Mouse (Mus musculus): Measurements from ENCODE around the gene Olfml2a.

- TF ChIP-seq ZMIZ1 (IDR thresholded peaks at IDR 0.05; ENCODE audit: low read depth, low read length) (no peak), CTCF (IDR thresholded peaks at IDR 0.05 in 2 of 3, conservative IDR thresholded peaks at IDR 0.05 in 1 of 3; ENCODE audit: control insufficient read depth in 1 of 3, insufficient read depth in 1 of 3, low read depth in 2 of 3, low read length in 3 of 3, poor library complexity in 1 of 3, severe bottlenecking in 1 of 3) (no peak), EP300 (IDR thresholded peaks at IDR 0.05; ENCODE audit: low read depth in 1 of 2, low read length in 2 of 2) (no peak), CHD2 (IDR thresholded peaks at IDR 0.05; ENCODE audit: low read length) (no peak), KAT2A (conservative IDR thresholded peaks at IDR 0.05; ENCODE audit: low read depth, low read length) (no peak), POLR2A (IDR thresholded peaks at IDR 0.05; ENCODE audit: control insufficient read depth in 1 of 2, insufficient read depth in 1 of 2, low read depth in 1 of 2, low read length in 2 of 2, poor library complexity in 1 of 2) (no peak), SIN3A (IDR thresholded peaks at IDR 0.05; ENCODE audit: low read length) (no peak), GATA1 (IDR thresholded peaks at IDR 0.05; ENCODE audit: low read depth, low read length) (no peak), SMC3 (IDR thresholded peaks at IDR 0.05; ENCODE audit: low read depth, low read length) (no peak), TAL1 (IDR thresholded peaks at IDR 0.05; ENCODE audit: low read length) (no peak), ZC3H11A (IDR thresholded peaks at IDR 0.05; ENCODE audit: low read depth, low read length) (no peak), MAZ (IDR thresholded peaks at IDR 0.05; ENCODE audit: low read depth, low read length) (no peak), ZKSCAN1 (IDR thresholded peaks at IDR 0.05; ENCODE audit: low read depth, low read length) (no peak), ZNF384 (IDR thresholded peaks at IDR 0.05; ENCODE audit: low read depth, low read length) (no peak)
These were observed 9.6 kb downstream of the Olfml2a start for GRCm38 (mm10) chr2:38941426-38941825.

Measured in MEL (cell line).